Mouse (Mus musculus): Measurements from ENCODE around the gene Tnni2. TPM values are rescaled to one million over a fixed set of nuclear protein-coding genes. Genes with fewer than 3 reads are reported as not detected.

Gene Tnni2
- polyA plus RNA-seq, 1 experiment from 2014 or later: 1.8 TPM

DNA sequence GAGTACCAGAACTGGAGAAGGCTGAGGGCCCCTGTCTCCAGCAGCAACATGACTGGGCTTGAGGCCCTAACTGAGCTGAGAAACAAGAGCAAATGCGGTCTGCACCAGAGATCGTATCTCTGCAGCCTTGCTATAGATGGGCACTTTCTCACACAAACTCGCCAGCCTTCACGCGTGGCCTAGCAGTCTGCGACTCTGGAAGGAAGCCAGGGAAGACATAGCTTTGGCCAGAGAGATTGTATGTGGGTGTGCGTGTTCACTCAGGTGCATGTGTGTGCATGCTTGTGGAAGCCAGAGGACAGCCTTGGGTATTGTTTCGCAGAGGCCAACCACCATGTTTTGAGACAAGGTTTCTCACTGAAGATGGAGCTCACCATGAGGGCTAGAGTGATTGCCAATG, 32.9 kb upstream of the Tnni2 start:
- H3K9ac ChIP-seq: no peak overlapping the region
- no peaks in the 10 kb centered on the region for H3K36me3 ChIP-seq
- 94% methylated on average over 8 of the region's 8 CpGs for WGBS
- no peaks in the 10 kb centered on the region for H3K27me3 ChIP-seq
- no peaks in the 10 kb centered on the region for H3K4me1 ChIP-seq (replicated peaks)
- H3K4me3 ChIP-seq: no peak overlapping the region
- H3K27ac ChIP-seq: no peak overlapping the region
- H3K4me2 ChIP-seq: no peak overlapping the region
- H3K9me3 ChIP-seq: no peaks in the 10 kb centered on the region
- ATAC-seq (ENCODE audit: low FRiP score): no peak

DNA sequence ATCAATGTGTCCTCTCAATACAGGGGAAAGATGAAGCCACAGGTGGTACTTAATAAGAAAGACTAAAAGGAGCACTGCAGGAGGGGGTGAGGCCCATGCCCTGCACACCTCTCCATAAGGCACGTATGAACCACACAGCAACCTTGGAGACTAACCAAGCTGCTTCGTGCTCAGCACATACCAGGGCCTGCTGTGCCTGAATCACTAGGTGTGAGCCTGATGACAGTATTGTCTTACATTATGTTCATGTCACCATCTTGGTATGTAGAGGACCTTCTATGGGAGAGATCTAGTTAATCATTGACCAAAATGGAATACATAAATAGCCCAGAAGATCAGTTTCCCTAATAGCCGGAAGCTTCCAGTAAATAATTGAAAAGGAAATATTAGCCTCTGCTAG, 32.0 kb upstream of the Tnni2 start:
- H3K9ac ChIP-seq: no peak overlapping the region
- no peaks in the 10 kb centered on the region for H3K4me1 ChIP-seq (replicated peaks)
- no peaks in the 10 kb centered on the region for H3K9me3 ChIP-seq
- H3K4me2 ChIP-seq: no peak overlapping the region
- no peak overlapping the region for H3K4me3 ChIP-seq
- H3K36me3 ChIP-seq: no peaks in the 10 kb centered on the region
- ATAC-seq (ENCODE audit: low FRiP score): no peak
- H3K27ac ChIP-seq: no peak overlapping the region
- no peaks in the 10 kb centered on the region for H3K27me3 ChIP-seq
- 82% methylated on average over 3 of the region's 3 CpGs for WGBS

DNA sequence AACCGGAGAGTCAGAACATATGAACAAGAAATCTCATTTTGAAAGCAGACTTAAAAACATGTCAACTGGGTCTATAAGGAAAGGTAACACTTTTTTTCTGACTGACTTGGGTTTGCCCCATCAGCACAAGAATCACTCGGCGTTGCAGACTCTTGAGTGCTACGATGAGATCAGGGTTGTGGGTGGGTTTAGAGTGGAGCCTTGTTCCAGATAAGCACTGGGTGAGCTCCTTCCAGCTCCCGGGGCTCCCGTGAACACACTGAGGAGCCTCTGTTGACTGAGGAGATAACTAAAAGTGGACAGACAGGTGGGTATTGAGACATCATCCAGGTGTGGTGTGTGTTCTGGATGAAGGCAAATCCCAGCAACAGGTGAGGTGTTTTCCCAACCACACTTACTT, 28.3 kb upstream of the Tnni2 start:
- ATAC-seq (ENCODE audit: low FRiP score): no peak
- H3K9ac ChIP-seq: no peak overlapping the region
- H3K27ac ChIP-seq: no peak overlapping the region
- no peaks in the 10 kb centered on the region for H3K27me3 ChIP-seq
- H3K4me3 ChIP-seq: no peak overlapping the region
- H3K4me1 ChIP-seq (replicated peaks): no peaks in the 10 kb centered on the region
- H3K4me2 ChIP-seq: no peak overlapping the region
- 93% methylated on average over 6 of the region's 6 CpGs for WGBS
- no peaks in the 10 kb centered on the region for H3K9me3 ChIP-seq
- no peaks in the 10 kb centered on the region for H3K36me3 ChIP-seq

DNA sequence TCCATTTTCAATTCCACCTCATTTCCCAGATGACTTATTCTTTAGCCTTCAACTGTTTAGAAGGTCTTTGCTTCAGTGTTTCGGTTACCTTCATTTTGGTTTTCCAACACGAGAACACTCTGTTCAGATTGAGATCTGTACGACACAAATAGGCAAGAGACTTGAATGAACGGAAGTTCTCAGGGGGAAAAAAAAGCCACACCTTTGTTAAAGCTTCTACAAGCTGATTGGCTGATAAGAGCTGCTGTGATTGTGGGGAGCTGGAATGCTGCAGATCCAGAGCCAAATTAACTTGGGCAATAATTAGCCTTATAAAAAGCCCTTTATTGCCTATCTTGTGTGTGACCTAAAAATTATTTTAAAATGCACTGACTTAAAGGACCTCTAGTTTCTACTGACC, 26.3 kb upstream of the Tnni2 start:
- Histone ChIP-seq H3K4me3 (no peak overlapping the region), H3K9me3 (no peaks in the 10 kb centered on the region), H3K4me2 (no peak overlapping the region), H3K36me3 (no peaks in the 10 kb centered on the region), H3K9ac (no peak overlapping the region), H3K27ac (no peak overlapping the region), H3K4me1 (replicated peaks) (no peaks in the 10 kb centered on the region), H3K27me3 (no peaks in the 10 kb centered on the region)
- no peak for ATAC-seq (ENCODE audit: low FRiP score)
- 73% methylated on average over 4 of the region's 4 CpGs for WGBS

DNA sequence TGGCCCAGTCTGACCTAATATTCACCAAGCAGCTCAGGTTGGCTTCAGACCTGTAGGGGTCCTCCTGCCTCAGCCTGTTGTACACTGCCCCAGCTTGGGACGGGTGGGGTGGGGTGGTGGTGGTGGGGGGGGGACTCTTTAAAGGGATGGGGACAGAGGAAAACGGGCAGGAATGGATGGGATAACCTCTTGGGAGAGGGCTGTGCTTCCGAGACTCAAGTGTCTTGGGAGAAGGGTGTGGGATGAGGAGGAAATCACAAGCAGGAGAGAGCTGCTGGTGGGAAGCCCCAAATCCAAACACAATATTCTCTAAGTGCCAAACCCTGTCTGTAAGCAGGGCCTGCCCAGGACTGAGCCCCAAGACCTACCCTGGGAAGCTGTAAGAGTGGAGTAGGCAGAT, 25.4 kb upstream of the Tnni2 start:
- H3K9ac ChIP-seq: no peak overlapping the region
- ATAC-seq (ENCODE audit: low FRiP score): no peak

DNA sequence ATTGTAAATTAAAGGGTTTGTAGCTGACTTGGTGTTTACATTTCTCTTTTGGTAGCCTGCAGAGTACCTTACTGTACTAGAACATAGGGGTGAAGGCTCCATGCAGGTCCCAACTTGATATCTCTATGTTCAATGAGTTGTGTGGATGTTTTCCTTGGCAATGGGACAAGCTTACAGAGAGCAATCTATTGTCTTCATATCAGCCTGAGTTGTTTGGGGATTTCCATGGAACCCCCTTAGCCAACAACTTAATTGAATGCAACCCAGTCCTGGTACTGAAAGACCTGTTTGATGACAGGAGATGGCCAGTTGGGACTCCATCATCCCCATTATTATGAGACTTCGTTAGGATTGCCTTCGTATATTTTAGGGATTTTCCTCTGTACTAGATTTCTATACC, 23.6 kb upstream of the Tnni2 start:
- H3K9ac ChIP-seq: no peak overlapping the region
- no peak overlapping the region for H3K27ac ChIP-seq
- WGBS: 95% methylated on average over 2 of the region's 2 CpGs
- 0 out of 2 replicates have a peak, but pooled peaks cover 4% of the 10 kb centered on the region for H3K27me3 ChIP-seq
- H3K36me3 ChIP-seq: no peaks in the 10 kb centered on the region
- no peak for ATAC-seq (ENCODE audit: low FRiP score)
- no peaks in the 10 kb centered on the region for H3K4me1 ChIP-seq (replicated peaks)
- no peak overlapping the region for H3K4me2 ChIP-seq
- H3K4me3 ChIP-seq: no peak overlapping the region
- H3K9me3 ChIP-seq: no peaks in the 10 kb centered on the region

More for the DNA sequence above, 25.4 kb upstream of the Tnni2 start:
- H3K27me3 ChIP-seq: 0 out of 2 replicates have a peak, but pooled peaks cover 4% of the 10 kb centered on the region
- no peak overlapping the region for H3K27ac ChIP-seq
- H3K4me2 ChIP-seq: no peak overlapping the region
- no peaks in the 10 kb centered on the region for H3K4me1 ChIP-seq (replicated peaks)
- no peaks in the 10 kb centered on the region for H3K36me3 ChIP-seq
- 74% methylated on average over 3 of the region's 3 CpGs for WGBS
- H3K9me3 ChIP-seq: no peaks in the 10 kb centered on the region
- no peak overlapping the region for H3K4me3 ChIP-seq

DNA sequence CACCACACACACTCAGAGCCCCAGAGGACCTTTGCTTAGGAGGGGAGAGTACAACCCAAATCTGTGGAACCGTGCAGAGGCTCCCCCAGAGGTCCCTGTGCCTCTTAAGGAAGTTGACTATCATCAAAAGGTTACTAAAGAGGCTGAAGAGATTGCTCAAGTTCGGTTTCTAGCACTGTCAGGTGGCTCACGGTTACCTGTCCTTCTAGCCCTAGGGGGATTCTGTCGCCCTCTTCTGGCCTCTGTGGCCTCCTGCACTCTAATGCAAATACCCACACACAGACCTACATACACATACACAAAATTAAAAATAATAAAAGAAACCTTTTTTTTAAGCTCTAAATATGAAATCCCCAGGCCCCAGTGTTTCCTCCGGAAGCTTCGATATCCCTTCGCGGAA, 22.9 kb upstream of the Tnni2 start:
- no peak overlapping the region for H3K27ac ChIP-seq
- 88% methylated on average over 8 of the region's 8 CpGs for WGBS
- H3K36me3 ChIP-seq: no peaks in the 10 kb centered on the region
- H3K4me3 ChIP-seq: no peak overlapping the region
- H3K4me1 ChIP-seq (replicated peaks): no peaks in the 10 kb centered on the region
- no peak overlapping the region for H3K4me2 ChIP-seq
- H3K9ac ChIP-seq: no peak overlapping the region
- ATAC-seq (ENCODE audit: low FRiP score): no peak
- H3K9me3 ChIP-seq: no peaks in the 10 kb centered on the region
- H3K27me3 ChIP-seq: 0 out of 2 replicates have a peak, but pooled peaks cover 4% of the 10 kb centered on the region

DNA sequence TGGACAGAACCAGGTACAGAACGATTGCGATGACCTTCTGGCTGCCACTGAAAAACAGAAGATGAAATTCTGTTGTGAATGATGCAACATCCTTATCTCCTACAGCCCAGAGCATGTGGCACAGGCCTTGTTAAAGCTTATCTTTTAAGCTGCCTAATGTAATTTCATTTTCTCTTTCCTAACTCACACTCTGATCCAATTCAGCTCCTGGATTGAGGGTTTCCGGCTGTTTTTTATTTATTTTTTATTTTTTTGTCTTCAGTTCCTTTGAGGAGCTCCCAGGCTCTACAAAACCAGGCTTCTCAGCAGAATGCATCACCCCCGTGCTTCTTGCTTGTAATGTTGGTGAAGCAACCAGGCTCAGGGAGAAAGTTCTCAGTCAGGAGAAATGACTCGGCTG, 21.7 kb upstream of the Tnni2 start:
- H3K4me3 ChIP-seq: no peak overlapping the region
- no peak overlapping the region for H3K27ac ChIP-seq
- H3K4me2 ChIP-seq: no peak overlapping the region
- H3K36me3 ChIP-seq: no peaks in the 10 kb centered on the region
- H3K9me3 ChIP-seq: no peaks in the 10 kb centered on the region
- ATAC-seq (ENCODE audit: low FRiP score): no peak
- WGBS: 84% methylated on average over 5 of the region's 5 CpGs
- 0 out of 2 replicates have a peak, but pooled peaks cover 4% of the 10 kb centered on the region for H3K27me3 ChIP-seq
- no peaks in the 10 kb centered on the region for H3K4me1 ChIP-seq (replicated peaks)
- H3K9ac ChIP-seq: no peak overlapping the region

DNA sequence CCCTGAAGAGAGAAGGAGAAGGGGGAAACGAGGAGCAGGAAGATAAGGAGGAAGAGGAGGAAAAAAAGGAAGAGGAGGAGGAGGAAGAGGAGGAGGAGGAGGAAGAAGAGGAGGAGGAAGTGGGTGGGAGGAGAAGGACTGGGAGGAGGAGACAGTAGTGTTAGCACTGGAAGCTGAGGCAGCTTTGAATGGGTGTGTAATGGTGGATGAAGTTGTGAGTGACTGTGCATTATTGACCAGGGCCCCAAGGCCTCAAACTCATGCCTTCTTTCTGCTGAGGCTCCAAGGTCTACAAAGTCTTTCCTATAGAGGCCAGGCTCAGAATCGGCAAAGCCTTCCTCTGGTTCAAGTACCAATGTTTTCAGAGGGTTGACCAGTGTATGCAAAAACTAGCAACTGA, 19.8 kb upstream of the Tnni2 start:
- H3K4me2 ChIP-seq: no peak overlapping the region
- H3K4me3 ChIP-seq: no peak overlapping the region
- ATAC-seq (ENCODE audit: low FRiP score): no peak
- H3K4me1 ChIP-seq (replicated peaks): no peaks in the 10 kb centered on the region
- 0 out of 2 replicates have a peak, but pooled peaks cover 4% of the 10 kb centered on the region for H3K27me3 ChIP-seq
- no peak overlapping the region for H3K9ac ChIP-seq
- 85% methylated on average over 2 of the region's 2 CpGs for WGBS
- no peaks in the 10 kb centered on the region for H3K36me3 ChIP-seq
- H3K9me3 ChIP-seq: no peaks in the 10 kb centered on the region
- no peak overlapping the region for H3K27ac ChIP-seq

DNA sequence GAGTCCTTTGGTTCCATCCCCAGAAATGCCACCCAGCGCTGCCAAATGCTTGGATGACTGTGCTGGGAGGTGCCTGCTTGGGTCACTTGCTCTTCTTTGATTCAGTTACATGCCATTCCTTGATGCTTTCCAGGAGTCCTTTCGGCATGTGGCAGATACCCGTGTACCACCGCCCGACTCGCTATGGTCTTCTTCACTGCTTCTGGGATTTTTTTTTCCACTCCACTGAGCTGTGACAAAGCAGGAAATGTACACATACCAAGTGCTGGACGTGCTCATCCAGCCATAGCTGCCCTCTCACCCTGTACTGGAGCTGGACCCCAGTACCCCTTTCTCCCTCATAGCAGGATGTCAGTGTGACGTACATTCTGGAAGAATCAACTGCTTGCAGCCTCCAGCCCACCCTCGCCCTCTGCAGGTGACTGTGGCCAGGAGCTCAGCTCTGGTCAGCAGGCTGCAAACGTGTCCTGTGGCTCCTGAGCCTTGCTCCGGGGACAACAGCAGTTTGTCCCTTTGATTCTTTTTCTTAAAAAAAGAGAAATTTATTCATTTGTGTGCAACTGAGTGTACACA, 15.9 kb upstream of the Tnni2 start:
- no peaks in the 10 kb centered on the region for H3K36me3 ChIP-seq
- no peaks in the 10 kb centered on the region for H3K9me3 ChIP-seq
- peaks cover 12% of the 10 kb centered on the region for H3K4me1 ChIP-seq (replicated peaks)
- 0 out of 2 replicates have a peak, but pooled peaks cover 4% of the 10 kb centered on the region for H3K27me3 ChIP-seq
- no peak overlapping the region for H3K27ac ChIP-seq
- no peak overlapping the region for H3K4me2 ChIP-seq
- no peak overlapping the region for H3K4me3 ChIP-seq
- ATAC-seq (ENCODE audit: low FRiP score): no peak
- H3K9ac ChIP-seq: no peak overlapping the region
- WGBS: 52% methylated on average over 11 of the region's 11 CpGs

DNA sequence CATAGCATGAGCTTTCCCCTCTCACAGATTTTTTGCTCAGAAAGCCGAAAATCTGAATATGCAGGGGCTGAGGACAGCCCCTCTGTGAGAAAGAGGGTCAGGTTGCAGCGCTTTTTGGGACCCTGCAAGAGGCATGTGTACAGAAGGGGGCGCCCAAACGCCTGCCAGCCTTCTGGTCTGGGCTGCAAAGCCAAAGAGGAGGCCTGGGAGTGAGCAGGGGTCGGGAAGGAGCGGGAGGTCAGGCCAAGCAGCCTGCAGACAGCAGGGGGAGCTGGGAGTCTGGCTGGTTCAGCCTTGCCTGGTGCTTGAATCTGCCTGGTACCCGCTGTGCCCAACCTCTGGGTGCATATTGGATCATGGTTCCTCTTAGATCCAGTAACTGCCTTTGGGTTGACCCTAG, 13.4 kb upstream of the Tnni2 start:
- H3K27ac ChIP-seq: no peak overlapping the region
- no peak overlapping the region for H3K9ac ChIP-seq
- no peaks in the 10 kb centered on the region for H3K9me3 ChIP-seq
- H3K27me3 ChIP-seq: no peaks in the 10 kb centered on the region
- H3K36me3 ChIP-seq: no peaks in the 10 kb centered on the region
- H3K4me1 ChIP-seq (replicated peaks): peaks cover 17% of the 10 kb centered on the region
- H3K4me3 ChIP-seq: no peak overlapping the region
- WGBS: 3% methylated on average over 7 of the region's 7 CpGs
- ATAC-seq (ENCODE audit: low FRiP score): no peak
- no peak overlapping the region for H3K4me2 ChIP-seq

DNA sequence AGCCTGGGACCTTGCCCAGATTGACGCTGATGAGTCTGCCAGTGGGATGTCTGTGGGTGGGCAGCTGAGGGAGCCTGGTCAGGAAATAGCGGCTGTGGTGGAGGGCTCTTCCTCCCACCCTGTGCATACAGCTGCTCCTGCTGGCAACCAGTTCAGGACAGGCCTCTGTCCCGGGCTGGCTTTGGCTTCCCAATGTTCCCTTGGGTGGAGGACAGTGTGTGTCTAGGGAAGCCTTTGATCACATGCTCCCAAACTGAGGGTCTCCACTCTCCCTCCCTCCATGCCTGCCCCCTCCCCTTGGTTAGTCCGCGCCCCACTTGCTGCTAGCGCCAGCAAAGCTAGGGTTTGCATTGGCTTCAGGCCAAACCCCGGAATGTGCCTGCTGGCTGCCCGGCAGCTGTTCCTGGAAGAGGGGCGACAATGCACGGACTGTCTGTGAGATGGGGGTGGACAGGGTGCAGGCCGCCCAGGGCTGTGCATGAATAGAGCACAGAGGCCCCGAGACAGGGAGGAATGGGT, 11.4 kb upstream of the Tnni2 start:
- H3K4me1 ChIP-seq (replicated peaks): peaks cover 17% of the 10 kb centered on the region
- peak overlapping the region; percentile 55 for H3K27ac ChIP-seq
- H3K9me3 ChIP-seq: no peaks in the 10 kb centered on the region
- 43% methylated on average over 12 of the region's 12 CpGs for WGBS
- no peaks in the 10 kb centered on the region; the same call in 1 of the 2 replicates for H3K27me3 ChIP-seq
- H3K9ac ChIP-seq: no peak overlapping the region
- ATAC-seq (ENCODE audit: low FRiP score): peak; percentile 82
- H3K36me3 ChIP-seq: no peaks in the 10 kb centered on the region
- H3K4me3 ChIP-seq: no peak overlapping the region
- H3K4me2 ChIP-seq: peak overlapping the region; percentile 25; the same call in 1 of the 2 replicates

DNA sequence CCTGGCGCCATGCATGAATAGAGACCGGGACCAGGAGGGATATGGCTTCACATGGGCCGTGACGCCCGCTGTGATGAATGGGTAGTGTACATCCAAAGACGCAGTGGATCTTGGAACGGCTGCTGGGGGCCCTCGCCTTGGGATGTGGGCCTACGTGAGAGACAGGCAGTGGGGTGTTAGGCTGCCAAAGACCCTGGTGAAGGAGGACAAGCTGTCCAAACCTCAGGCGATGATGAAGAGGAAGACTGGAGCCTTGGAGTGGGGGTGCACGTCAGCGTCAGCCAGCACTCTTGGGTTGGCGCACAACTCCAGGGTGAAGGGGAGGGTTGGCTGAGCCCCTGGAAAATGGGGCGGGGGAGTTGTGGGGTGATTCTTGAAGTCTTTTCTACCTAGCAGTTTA, 10.5 kb upstream of the Tnni2 start:
- Histone ChIP-seq H3K9ac (no peak overlapping the region), H3K27me3 (no peaks in the 10 kb centered on the region; the same call in 1 of the 2 replicates), H3K27ac (no peak overlapping the region; the same call in 1 of the 2 replicates), H3K4me3 (no peak overlapping the region), H3K4me1 (replicated peaks) (peaks cover 17% of the 10 kb centered on the region), H3K4me2 (no peak overlapping the region), H3K36me3 (no peaks in the 10 kb centered on the region), H3K9me3 (no peaks in the 10 kb centered on the region)
- no peak for ATAC-seq (ENCODE audit: low FRiP score)
- WGBS: 86% methylated on average over 14 of the region's 14 CpGs
